Mouse (Mus musculus): Measurements from ENCODE around the gene Gmnn. TPM values are rescaled to one million over a fixed set of nuclear protein-coding genes. Genes with fewer than 3 reads are reported as not detected.
"Not testable (repeated sequence)": the region's sequence is repeated elsewhere in the genome, so short reads cannot be mapped to it uniquely, and the experiment has no call there.

The Gmnn gene
- total RNA-seq, 2 experiments from 2014 or later = 206 to 222 TPM

DNA sequence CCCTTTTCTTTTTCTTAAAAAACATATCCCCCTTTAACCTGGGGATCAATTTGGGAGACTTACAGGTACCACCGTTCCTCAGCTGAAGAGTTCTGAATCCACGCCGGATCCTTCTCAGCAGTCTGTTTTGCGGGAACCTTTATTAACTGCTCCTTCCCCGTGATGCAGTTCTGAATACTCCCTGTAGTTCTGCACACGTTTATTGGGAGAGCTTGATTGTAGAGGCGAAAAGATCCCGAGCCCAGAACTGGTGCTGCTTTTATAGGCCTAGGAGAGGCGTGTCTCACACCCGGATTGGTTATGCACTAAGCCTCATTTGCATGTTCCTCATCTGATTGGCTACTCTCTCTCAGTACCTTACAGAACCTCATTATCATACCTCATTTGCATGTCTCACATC is 9.8 kb upstream of the Gmnn start:
- ATAC-seq (replicated peaks; ENCODE audit: low FRiP score, low TSS enrichment, poor library complexity, severe bottlenecking) = not testable (repeated sequence)

DNA sequence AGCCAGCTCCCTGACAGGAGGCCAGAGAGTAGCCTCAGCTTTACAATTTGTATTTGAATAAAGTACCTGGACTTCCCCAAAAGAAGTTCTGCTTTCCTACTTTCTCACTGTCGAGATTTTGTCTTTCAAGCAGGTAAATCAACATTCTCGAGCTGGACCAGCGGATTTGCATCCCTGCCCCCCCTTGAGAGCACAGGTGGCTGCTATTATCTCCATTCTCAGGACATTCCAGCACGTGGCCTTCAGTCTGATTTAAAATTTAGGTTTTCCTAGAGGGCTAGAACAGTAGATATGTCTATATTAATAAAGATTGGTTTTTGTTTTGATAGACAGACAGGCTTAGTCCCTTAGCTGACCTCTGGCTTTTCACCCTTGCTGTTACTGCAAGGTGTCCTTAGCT is 6.1 kb upstream of the Gmnn start:
- not testable (repeated sequence) for ATAC-seq (replicated peaks; ENCODE audit: low FRiP score, low TSS enrichment, poor library complexity, severe bottlenecking)

DNA sequence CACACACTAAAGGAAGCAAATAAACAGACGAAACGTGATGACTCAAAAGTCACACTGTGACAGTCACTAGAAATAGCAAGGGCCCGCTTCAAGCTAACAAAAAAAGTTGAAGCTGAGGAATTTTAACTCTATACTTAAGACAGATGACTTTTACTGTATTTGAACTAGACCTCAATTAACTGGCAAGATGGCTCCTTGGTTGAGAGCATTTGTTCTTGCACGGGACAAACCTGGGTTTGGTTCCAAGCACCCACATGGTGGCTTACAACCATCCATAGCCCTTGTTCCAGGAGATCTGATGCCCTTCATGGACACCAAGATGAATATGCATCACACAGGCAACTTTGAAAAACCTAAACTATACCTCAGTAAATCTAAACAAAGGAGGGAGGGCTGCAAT is 531 bp upstream of the Gmnn start:
- no peak for ATAC-seq (replicated peaks; ENCODE audit: low FRiP score, low TSS enrichment, poor library complexity, severe bottlenecking)

DNA sequence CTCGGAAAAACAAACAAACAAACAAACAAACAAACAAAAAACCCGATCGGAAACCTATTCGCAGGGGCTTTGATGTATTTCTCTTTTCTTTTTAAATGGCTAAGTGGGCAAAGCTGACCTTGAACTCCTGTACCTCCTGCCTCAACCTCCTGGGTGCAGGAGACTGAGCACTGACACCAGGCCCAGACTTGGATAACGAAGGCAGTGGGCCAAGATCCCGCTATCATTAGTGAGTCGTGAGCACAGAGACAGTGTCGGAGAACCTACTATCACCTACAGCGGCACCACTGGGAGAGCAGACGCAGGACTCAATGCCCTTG is 680 bp downstream of the Gmnn start:
- ATAC-seq (replicated peaks; ENCODE audit: low FRiP score, low TSS enrichment, poor library complexity, severe bottlenecking) = no peak

DNA sequence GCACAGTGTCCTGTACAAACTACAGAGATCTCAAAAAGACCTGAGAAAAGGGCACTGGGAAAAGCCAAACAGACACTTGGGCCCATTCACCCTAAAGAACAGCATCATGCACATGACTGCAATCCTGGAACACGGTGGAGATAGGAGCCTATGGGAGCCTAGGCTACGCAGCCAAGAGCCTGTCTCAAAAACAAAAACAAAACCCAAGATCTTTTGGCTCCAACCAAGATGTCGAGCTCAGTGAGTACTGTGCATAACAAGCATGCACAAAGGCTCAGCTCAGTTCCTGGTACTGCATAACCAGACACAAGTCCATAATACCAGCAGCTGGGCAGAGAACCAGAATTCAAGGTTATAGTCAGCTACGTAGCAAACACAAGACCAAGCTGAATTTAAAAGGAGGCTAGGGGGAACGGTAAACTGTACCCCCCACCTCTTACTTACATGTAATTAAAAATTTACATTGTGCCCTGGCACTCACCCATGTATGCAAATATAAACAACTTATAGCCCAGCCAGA is 1.3 kb downstream of the Gmnn start:
- ATAC-seq (replicated peaks; ENCODE audit: low FRiP score, low TSS enrichment, poor library complexity, severe bottlenecking) = no peak

DNA sequence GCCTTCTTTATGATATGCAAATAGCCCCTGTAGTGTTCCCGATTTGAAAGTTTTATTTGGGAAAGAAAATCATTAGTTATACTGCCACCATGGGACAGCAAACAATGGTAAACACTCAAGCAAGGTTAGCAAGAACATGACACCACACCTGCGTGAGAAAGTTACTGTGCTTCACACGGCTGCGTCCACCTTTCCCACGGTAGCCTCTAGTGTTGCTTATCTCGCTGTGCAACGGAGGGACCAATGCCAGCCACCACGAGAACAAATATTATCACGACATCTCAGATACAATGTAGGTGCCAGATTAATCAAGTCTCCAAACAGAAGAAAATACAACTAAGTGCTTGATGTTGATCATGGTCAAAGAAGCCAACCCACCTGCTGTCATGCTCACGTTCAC is 2.3 kb downstream of the Gmnn start:
- no peak for ATAC-seq (replicated peaks; ENCODE audit: low FRiP score, low TSS enrichment, poor library complexity, severe bottlenecking)

DNA sequence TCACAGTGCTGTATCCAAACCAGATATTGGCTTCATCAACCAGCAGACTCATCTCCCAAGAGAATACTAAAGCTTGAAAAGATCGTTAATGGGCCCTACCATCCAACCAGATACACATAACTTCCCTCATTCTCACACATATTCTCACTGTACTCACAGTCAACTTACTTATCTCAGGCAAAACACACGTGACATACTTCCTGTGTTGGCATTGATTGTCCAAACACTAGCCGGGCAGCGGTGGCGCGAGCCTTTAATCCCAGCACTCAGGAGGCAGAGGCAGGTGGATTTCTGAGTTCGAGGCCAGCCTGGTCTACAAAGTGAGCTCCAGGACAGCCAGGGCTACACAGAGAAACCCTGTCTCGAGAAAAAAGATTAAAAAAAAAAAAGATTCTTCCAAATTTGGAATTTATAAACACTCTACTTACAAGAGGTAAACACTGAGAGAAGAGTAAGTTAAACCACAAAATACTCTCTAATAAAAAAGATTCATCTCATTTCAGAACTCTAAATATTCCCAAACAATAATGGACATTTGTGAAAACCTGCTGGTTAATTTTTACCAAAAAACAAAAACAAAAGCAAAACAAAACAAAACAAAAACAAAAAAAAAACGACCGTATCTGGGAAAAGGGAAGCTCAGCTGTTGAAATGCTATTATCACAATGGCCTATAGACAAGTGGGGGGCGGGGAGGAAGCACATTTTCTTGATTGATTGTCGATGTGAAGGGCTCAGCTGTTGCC is 3.7 kb downstream of the Gmnn start:
- ATAC-seq (replicated peaks; ENCODE audit: low FRiP score, low TSS enrichment, poor library complexity, severe bottlenecking) = no peak

DNA sequence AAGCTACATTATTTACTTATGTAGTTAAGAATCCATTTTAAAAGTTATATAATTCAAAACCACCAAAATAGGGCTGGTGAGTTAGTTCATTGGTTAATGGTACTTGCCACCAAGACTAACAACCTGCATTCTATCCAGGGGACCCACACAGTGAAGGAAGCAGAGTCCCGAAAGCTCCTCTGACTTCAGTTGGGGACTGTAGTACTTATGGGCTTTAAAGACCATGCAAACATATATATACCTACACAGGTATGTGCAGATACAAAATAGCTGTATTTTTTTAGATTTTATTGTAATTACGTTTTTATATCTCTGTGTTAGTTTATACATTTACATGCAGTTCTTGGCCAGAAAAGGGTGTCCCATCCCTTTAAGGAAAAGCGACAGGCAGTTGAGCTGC is 5.0 kb downstream of the Gmnn start:
- ATAC-seq (replicated peaks; ENCODE audit: low FRiP score, low TSS enrichment, poor library complexity, severe bottlenecking) = no peak

DNA sequence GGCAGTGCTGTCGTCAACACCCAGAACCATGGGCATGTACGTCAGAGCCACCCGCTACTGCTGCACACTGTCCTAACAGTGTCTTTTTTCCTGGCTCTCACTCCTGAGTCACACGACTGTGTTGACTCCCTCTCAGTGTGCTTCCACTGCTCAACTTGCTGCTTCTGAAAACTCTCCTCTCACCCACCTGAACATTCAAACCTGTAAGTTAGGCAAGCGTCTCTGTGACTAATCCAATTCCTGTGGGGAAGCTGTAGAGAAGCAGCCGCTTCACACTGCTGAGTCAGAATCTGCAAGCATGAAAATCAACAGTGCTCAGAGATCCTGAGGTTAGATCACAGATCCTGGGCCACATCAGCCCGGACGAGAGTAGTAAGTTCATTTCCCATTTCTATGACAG is 10.3 kb downstream of the Gmnn start:
- ATAC-seq (replicated peaks; ENCODE audit: low FRiP score, low TSS enrichment, poor library complexity, severe bottlenecking) = no peak

DNA sequence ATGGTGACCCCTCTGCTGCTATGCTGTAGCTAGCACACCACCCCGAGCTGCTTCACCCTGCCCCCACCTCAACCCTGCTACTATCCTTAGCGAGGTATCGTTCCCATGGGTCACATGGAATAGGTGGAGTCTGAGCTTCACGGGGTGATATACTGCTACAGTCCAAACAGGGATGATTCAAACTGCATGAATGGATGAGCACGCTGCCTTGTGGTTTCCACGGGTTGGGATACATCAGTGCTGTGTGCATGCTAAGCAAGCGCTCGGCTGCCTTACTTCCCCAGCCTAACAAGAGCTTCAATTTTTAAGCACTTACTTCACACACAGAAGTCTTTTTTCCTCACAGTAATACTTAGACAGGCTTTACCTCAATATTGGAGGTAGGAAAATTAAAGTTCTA is 10.9 kb downstream of the Gmnn start:
- no peak for ATAC-seq (replicated peaks; ENCODE audit: low FRiP score, low TSS enrichment, poor library complexity, severe bottlenecking)

DNA sequence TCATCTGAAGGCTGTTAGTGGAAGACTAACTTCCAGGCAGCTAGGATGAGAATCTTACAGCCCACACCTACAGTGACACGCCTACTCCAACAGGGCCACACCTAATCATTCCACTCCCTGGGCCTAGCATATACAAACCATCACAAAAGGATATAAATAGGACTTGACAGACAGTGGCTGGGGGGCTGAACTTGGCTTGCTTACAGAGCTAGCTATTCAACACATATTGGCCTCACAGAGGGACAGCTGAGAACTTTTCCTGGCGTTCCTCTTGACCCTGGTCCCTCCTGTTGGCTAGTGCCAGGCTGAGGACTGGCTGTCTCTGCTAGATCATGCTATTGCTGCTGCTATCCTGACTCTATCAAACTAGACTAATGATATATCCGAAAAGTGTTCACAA is 13.9 kb downstream of the Gmnn start:
- no peak for ATAC-seq (replicated peaks; ENCODE audit: low FRiP score, low TSS enrichment, poor library complexity, severe bottlenecking)

DNA sequence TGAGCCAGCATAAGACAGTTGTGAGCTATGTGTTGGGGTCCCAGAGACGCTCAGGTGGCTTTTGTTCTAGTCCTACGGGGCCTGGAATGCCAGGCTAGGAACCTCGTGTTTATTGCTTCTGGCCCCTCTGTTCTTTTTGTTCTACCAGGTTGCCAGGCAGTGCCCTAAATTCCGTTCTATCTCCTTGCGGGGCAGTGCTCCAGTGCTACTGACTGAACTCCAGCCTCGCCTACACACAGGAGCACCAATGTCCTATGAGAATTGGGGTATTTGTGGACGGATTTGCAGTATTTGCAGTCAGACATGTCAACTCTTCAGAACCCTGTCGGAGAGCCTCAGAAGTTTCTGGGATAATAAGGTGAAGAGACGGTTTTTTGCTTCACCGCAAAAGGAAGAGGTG is 20.7 kb downstream of the Gmnn start, which contains the start of gene Armh2:
TSS of gene Armh2 (plus strand) at position 205 of the 400 bp plus-strand sequence.
- no peak for ATAC-seq (replicated peaks; ENCODE audit: low FRiP score, low TSS enrichment, poor library complexity, severe bottlenecking)

DNA sequence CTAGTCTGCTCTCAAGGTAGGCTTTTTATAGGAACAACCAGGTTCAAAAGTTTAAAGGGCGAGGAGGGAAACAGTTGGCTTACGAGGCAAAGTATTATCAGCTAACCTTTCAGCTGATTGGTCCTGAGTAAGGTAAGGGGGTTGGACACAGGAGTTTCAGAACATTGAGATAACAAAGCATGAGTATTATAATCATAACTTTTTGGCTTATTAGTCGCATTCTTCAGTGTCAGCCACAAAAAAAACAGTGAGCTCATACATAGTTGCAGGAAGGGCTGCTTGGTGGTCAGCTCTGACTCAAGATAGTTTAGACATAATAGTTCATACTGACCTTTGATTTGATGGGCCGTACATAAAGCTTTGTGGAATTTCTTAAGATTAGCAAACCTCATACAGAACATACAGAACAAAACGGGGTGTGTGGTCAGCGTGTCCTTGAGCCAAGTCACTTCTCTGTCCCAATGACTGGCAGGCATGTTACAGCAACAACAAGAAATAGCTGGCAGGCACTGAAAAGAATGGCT is 26.1 kb downstream of the Gmnn start:
- no peak for ATAC-seq (replicated peaks; ENCODE audit: low FRiP score, low TSS enrichment, poor library complexity, severe bottlenecking)

DNA sequence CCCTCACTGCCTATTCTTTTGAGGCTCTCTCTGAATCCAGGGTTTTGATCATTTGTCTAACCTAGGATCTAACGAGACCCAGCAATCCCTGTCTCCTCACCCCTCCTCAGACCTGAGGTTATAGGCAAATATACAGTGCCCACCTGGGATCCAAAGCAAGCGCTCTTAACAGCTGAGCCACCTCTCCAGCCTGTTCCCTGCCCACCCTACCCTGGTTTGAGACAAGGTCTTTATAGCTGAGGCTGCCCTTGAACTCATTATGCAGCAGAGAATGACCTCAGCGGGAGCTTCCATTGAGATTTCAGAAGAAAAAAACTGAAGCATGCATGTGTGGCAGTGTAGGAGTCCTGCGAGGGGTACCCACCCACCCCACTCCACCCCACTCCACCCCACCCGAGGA is 27.2 kb downstream of the Gmnn start:
- no peak for ATAC-seq (replicated peaks; ENCODE audit: low FRiP score, low TSS enrichment, poor library complexity, severe bottlenecking)

DNA sequence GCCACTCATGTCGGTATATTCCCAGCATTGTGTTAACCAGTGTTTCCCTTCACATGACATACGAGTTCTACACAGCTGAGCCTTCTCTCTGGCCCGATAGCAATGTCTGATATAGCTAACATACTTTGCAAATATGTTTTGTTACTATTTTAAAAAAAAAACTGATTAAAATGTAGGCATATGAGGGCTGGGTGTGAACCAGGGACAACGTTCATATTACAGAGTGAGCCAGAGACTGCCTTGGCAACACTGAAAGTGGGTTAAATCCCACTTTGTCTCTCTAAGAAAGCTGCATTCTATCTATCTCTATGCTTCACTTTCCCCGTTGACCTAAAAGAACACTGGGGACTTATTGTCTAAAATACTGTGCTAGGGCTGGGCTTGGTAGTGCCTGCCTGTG is 32.6 kb downstream of the Gmnn start:
- ATAC-seq (replicated peaks; ENCODE audit: low FRiP score, low TSS enrichment, poor library complexity, severe bottlenecking) = no peak

DNA sequence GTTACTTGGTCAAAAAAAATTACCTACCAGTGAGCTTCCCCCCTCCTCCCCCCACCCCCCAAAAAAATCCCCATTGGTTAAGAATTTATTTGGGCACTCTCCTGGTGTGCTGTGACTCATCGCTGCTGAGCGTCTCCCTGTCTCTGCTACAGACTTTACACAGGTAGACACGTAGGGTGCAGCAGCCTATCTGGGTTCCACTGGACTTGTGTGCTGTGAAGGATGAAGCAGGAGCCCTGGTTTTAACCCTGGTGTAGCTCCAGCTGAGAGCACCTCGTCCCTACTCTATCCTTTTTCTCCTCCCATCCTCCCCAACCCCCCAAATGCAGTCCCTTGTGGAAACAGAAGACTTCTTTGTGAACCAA is 37.3 kb downstream of the Gmnn start:
- no peak for ATAC-seq (replicated peaks; ENCODE audit: low FRiP score, low TSS enrichment, poor library complexity, severe bottlenecking)

DNA sequence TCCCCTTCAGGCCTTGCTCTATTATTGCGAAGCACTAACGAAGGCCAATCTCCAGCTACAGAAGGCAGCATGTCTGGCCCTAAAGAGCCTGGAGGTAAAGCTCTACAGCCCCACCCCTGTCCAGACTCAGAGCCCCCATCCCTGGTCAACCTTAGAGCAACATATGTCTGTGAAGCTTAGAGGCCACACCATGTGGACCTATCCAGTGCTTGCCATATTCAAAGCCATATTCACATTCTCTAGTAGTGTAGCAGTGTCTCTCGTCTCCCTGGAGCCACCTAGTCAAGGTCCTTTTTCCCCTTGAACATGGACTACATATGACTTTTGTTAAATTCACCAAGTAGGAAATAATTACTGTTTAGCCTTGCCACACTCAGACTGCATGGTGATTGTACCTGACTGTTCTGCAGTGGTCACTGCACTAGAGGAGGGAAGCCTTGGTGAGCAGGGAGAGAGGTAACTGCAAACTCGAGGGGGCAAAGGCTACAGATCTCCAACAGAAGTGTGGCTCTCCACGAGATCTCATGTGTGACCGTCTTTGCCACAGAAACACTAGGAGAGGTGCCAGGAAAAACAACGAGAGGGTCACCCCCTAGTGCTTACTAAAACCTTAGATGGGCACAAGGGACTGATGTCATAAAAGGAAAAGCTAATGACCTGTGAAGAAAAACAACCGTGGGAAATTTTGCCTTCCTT is 37.9 kb downstream of the Gmnn start:
- ATAC-seq (replicated peaks; ENCODE audit: low FRiP score, low TSS enrichment, poor library complexity, severe bottlenecking) = no peak

DNA sequence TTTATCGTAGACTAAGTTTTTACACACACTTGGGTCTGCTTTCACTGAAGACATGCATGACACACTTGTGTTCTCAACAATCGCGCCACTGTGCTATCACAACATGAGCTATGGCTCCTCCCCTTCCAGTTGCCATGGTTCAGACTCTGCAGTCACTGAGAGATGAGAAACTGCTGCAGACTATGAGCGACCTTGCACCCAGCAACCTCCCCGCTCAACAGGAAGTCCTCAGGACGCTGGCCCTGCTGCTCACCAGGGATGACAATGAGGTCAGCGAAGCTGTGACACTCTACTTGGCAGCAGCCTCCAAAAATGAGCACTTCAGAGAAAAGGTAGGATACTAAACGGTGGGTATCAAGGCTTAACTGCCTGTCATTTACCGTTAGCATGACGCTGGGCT is 40.2 kb downstream of the Gmnn start:
- ATAC-seq (replicated peaks; ENCODE audit: low FRiP score, low TSS enrichment, poor library complexity, severe bottlenecking) = no peak

DNA sequence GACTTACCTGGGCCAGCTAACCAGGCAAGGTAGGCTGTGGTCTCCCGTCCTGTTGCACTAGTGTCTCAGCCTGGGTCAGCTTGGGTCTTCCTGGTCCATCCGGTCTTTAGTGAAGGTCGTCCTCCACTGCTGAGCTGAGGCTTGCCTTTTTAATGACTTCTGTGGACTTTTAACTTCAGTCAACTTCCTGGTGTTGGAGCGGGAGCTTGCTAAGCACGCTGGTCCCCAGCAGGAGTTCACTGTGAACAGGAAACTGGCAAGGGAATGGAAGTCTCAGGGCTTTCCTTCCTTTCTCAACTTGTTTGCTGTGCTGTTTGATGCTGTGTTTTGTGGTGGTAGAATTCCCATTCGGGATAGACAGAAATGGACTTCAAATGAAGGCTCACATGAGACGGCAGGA is 44.0 kb downstream of the Gmnn start:
- no peak for ATAC-seq (replicated peaks; ENCODE audit: low FRiP score, low TSS enrichment, poor library complexity, severe bottlenecking)

DNA sequence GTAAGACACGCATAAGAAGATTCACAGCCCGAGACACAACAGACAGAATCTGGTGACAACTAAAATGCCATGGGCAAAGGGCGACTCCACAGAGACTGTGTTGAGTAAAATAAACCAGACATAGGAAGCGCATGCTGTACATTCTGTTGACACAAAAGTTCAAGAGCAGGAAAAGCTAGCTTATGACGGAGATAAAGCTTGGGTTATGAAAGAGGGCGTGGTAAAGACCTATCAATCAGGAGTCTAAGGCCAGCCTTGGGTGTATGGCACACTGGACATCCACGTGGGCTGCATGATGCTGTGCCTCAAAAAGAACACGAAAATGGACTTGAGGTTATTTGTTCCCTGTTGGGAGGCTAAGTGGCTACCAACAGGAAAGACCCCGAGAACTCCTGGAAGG is 45.3 kb downstream of the Gmnn start:
- no peak for ATAC-seq (replicated peaks; ENCODE audit: low FRiP score, low TSS enrichment, poor library complexity, severe bottlenecking)

DNA sequence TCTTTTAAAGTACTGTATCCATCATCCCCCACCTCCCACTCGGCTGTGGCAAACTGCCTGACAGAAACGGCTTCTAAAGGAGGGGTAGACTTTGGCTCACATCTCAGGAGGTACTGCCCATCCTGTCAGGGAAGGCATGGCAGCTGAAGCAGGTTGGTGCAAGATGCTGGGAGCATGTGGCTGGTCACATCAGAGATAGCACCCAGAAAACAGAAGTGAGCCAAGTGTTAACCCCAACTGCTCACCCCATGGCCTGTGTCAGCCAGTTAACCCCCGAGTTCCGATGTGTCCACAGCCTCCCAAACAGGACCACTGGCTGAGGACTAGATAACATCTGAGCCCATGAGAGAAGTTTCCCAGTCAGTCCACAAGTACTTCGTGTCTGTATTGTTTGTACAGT is 46.1 kb downstream of the Gmnn start:
- ATAC-seq (replicated peaks; ENCODE audit: low FRiP score, low TSS enrichment, poor library complexity, severe bottlenecking) = no peak
